Mouse (Mus musculus): ENCODE measurements around the gene Prmt7. TPM values are rescaled to one million over a fixed set of nuclear protein-coding genes. Genes with fewer than 3 reads are reported as not detected.

The Prmt7 gene
- polyA plus RNA-seq, 1 experiment from 2014 or later: 61.7 TPM

- Histone ChIP-seq H3K9ac (ENCODE audit: low read length) (no peak overlapping the region), H3K4me3 (ENCODE audit: low read depth, low read length) (no peak overlapping the region), H3K9me3 (ENCODE audit: control insufficient read depth, low read length) (no peaks in the 10 kb centered on the region), H3K4me1 (ENCODE audit: control insufficient read depth, insufficient read depth, low read length) (no peaks in the 10 kb centered on the region), H3K4me2 (ENCODE audit: low read depth, severe bottlenecking) (no peak overlapping the region), H3K27me3 (ENCODE audit: control insufficient read depth, insufficient read depth, low read length) (no peaks in the 10 kb centered on the region), H3K36me3 (ENCODE audit: control insufficient read depth, insufficient read depth, low read length) (peaks cover 3% of the 10 kb centered on the region), H3K27ac (replicated peaks; ENCODE audit: low read depth, low read length) (no peak overlapping the region)
- 81% methylated on average over 4 of the region's 4 CpGs for WGBS
- ATAC-seq (ENCODE audit: insufficient number of reproducible peaks, low FRiP score, low TSS enrichment, low read depth) (no peak), DNase-seq (ENCODE audit: low spot score) (no peak)
Observed at GRCm38 (mm10) chr8:106263928-106264327, 53.2 kb downstream of the Prmt7 start.

- no peaks in the 10 kb centered on the region for H3K9me3 ChIP-seq (ENCODE audit: control insufficient read depth, low read length)
- H3K36me3 ChIP-seq (ENCODE audit: control insufficient read depth, insufficient read depth, low read length): no peaks in the 10 kb centered on the region; the same call in 1 of the 2 replicates
- no peak for DNase-seq (ENCODE audit: low spot score)
- WGBS: 89% methylated on average over 17 of the region's 17 CpGs
- H3K27ac ChIP-seq (replicated peaks; ENCODE audit: low read depth, low read length): no peak overlapping the region
- H3K4me1 ChIP-seq (ENCODE audit: control insufficient read depth, insufficient read depth, low read length): 0 out of 2 replicates have a peak, but pooled peaks cover 3% of the 10 kb centered on the region
- H3K4me3 ChIP-seq (ENCODE audit: low read depth, low read length): no peak overlapping the region
- no peak overlapping the region for H3K4me2 ChIP-seq (ENCODE audit: low read depth, severe bottlenecking)
- no peak for ATAC-seq (ENCODE audit: insufficient number of reproducible peaks, low FRiP score, low TSS enrichment, low read depth)
- no peaks in the 10 kb centered on the region for H3K27me3 ChIP-seq (ENCODE audit: control insufficient read depth, insufficient read depth, low read length)
- no peak overlapping the region for H3K9ac ChIP-seq (ENCODE audit: low read length)
Observed at GRCm38 (mm10) chr8:106265398-106265797, 54.7 kb downstream of the Prmt7 start.

DNA sequence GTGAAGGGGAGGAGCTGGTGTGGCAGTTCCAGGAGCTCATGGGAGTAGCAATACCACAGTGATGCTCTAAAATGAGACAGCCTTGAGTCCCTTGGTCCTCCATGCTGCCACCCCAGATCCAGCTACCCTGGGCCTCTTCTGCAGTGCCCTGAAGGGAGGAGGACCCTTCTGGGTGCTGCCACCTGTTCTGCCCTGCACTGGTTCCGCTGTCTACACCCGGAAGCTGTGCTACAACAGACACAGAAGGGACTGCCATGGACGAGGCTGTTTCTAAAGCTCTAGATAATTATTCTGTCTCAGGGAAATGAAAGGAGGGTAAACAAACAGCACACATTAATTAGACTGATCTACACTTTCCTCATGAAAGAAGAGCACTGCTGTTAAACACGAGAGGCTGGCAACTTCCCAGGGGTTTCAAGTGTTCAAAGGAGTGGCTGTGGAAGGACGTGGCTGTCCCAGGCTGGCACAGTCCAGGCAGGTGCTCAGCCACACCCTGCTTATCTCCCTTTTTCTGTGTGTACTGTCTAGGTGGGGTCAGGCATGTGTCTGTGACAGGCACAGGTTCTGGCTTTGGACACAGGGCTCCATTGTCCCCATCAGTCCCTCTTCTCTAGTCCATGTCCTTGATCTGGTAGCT lies 58.1 kb downstream of the Prmt7 start:
- H3K4me1 ChIP-seq (ENCODE audit: control insufficient read depth, insufficient read depth, low read length): peaks cover 8% of the 10 kb centered on the region
- H3K4me3 ChIP-seq (ENCODE audit: low read depth, low read length): no peak overlapping the region
- H3K36me3 ChIP-seq (ENCODE audit: control insufficient read depth, insufficient read depth, low read length): no peaks in the 10 kb centered on the region; the same call in 1 of the 2 replicates
- ATAC-seq (ENCODE audit: insufficient number of reproducible peaks, low FRiP score, low TSS enrichment, low read depth) (no peak), DNase-seq (ENCODE audit: low spot score) (no peak)
- no peak overlapping the region for H3K27ac ChIP-seq (replicated peaks; ENCODE audit: low read depth, low read length)
- WGBS: 64% methylated on average over 5 of the region's 5 CpGs
- H3K9me3 ChIP-seq (ENCODE audit: control insufficient read depth, low read length): no peaks in the 10 kb centered on the region
- no peak overlapping the region for H3K9ac ChIP-seq (ENCODE audit: low read length)
- no peaks in the 10 kb centered on the region for H3K27me3 ChIP-seq (ENCODE audit: control insufficient read depth, insufficient read depth, low read length)
- no peak overlapping the region for H3K4me2 ChIP-seq (ENCODE audit: low read depth, severe bottlenecking)

DNA sequence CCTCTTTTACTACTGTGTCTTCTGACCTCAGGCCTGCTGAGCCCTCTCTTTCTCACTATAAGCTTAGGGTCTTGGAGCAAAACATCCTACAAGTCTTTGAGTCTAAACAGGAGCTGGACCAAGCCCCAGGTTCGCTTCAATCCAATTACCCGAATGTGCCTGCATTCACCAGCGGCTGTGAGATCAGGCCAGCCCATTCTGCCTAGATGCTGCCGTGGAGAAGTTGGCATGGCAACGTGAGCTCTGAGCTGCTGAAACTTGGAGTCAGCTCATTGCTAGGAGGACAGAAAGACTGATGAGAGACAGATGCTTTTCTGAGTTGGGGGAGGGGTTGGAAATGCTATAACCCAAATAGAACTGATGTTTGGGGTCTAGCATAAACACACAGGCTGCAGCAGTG lies 60.1 kb downstream of the Prmt7 start:
- H3K36me3 ChIP-seq (ENCODE audit: control insufficient read depth, insufficient read depth, low read length): no peaks in the 10 kb centered on the region
- no peak for ATAC-seq (ENCODE audit: insufficient number of reproducible peaks, low FRiP score, low TSS enrichment, low read depth)
- H3K4me3 ChIP-seq (ENCODE audit: low read depth, low read length): no peak overlapping the region
- peak; percentile 61 for DNase-seq (ENCODE audit: low spot score)
- H3K4me2 ChIP-seq (ENCODE audit: low read depth, severe bottlenecking): no peak overlapping the region
- H3K4me1 ChIP-seq (ENCODE audit: control insufficient read depth, insufficient read depth, low read length): peaks cover 8% of the 10 kb centered on the region
- H3K27me3 ChIP-seq (ENCODE audit: control insufficient read depth, insufficient read depth, low read length): no peaks in the 10 kb centered on the region
- no peak overlapping the region for H3K27ac ChIP-seq (replicated peaks; ENCODE audit: low read depth, low read length)
- WGBS: 7% methylated on average over 5 of the region's 5 CpGs
- no peak overlapping the region for H3K9ac ChIP-seq (ENCODE audit: low read length)
- H3K9me3 ChIP-seq (ENCODE audit: control insufficient read depth, low read length): no peaks in the 10 kb centered on the region

- DNase-seq (ENCODE audit: low spot score) (no peak), ATAC-seq (ENCODE audit: insufficient number of reproducible peaks, low FRiP score, low TSS enrichment, low read depth) (no peak)
- peaks cover 8% of the 10 kb centered on the region for H3K4me1 ChIP-seq (ENCODE audit: control insufficient read depth, insufficient read depth, low read length)
- no peaks in the 10 kb centered on the region for H3K36me3 ChIP-seq (ENCODE audit: control insufficient read depth, insufficient read depth, low read length)
- no peaks in the 10 kb centered on the region for H3K27me3 ChIP-seq (ENCODE audit: control insufficient read depth, insufficient read depth, low read length)
- H3K27ac ChIP-seq (replicated peaks; ENCODE audit: low read depth, low read length): no peak overlapping the region
- H3K4me3 ChIP-seq (ENCODE audit: low read depth, low read length): no peak overlapping the region
- H3K9me3 ChIP-seq (ENCODE audit: control insufficient read depth, low read length): no peaks in the 10 kb centered on the region
- 71% methylated on average over 4 of the region's 4 CpGs for WGBS
- H3K4me2 ChIP-seq (ENCODE audit: low read depth, severe bottlenecking): no peak overlapping the region
- H3K9ac ChIP-seq (ENCODE audit: low read length): no peak overlapping the region
Observed at GRCm38 (mm10) chr8:106271378-106271777, 60.6 kb downstream of the Prmt7 start.

GRCm38 (mm10) chr8:106273468-106273867 lies 62.7 kb downstream of the Prmt7 start:
- WGBS: 87% methylated on average over 3 of the region's 3 CpGs
- no peaks in the 10 kb centered on the region for H3K9me3 ChIP-seq (ENCODE audit: control insufficient read depth, low read length)
- no peak overlapping the region for H3K4me2 ChIP-seq (ENCODE audit: low read depth, severe bottlenecking)
- ATAC-seq (ENCODE audit: insufficient number of reproducible peaks, low FRiP score, low TSS enrichment, low read depth) (no peak), DNase-seq (ENCODE audit: low spot score) (no peak)
- no peaks in the 10 kb centered on the region for H3K36me3 ChIP-seq (ENCODE audit: control insufficient read depth, insufficient read depth, low read length)
- H3K27me3 ChIP-seq (ENCODE audit: control insufficient read depth, insufficient read depth, low read length): no peaks in the 10 kb centered on the region
- peaks cover 8% of the 10 kb centered on the region for H3K4me1 ChIP-seq (ENCODE audit: control insufficient read depth, insufficient read depth, low read length)
- H3K9ac ChIP-seq (ENCODE audit: low read length): no peak overlapping the region
- no peak overlapping the region for H3K4me3 ChIP-seq (ENCODE audit: low read depth, low read length)
- H3K27ac ChIP-seq (replicated peaks; ENCODE audit: low read depth, low read length): no peak overlapping the region

- H3K36me3 ChIP-seq (ENCODE audit: control insufficient read depth, insufficient read depth, low read length): no peaks in the 10 kb centered on the region
- no peak overlapping the region for H3K9ac ChIP-seq (ENCODE audit: low read length)
- no peaks in the 10 kb centered on the region for H3K4me1 ChIP-seq (ENCODE audit: control insufficient read depth, insufficient read depth, low read length)
- WGBS: 88% methylated on average over 5 of the region's 5 CpGs
- H3K4me3 ChIP-seq (ENCODE audit: low read depth, low read length): no peak overlapping the region
- no peaks in the 10 kb centered on the region for H3K27me3 ChIP-seq (ENCODE audit: control insufficient read depth, insufficient read depth, low read length)
- ATAC-seq (ENCODE audit: insufficient number of reproducible peaks, low FRiP score, low TSS enrichment, low read depth): no peak
- H3K4me2 ChIP-seq (ENCODE audit: low read depth, severe bottlenecking): no peak overlapping the region
- no peak for DNase-seq (ENCODE audit: low spot score)
- no peaks in the 10 kb centered on the region for H3K9me3 ChIP-seq (ENCODE audit: control insufficient read depth, low read length)
- no peak overlapping the region for H3K27ac ChIP-seq (replicated peaks; ENCODE audit: low read depth, low read length)
Observed at GRCm38 (mm10) chr8:106276709-106277317, 66.1 kb downstream of the Prmt7 start.

DNA sequence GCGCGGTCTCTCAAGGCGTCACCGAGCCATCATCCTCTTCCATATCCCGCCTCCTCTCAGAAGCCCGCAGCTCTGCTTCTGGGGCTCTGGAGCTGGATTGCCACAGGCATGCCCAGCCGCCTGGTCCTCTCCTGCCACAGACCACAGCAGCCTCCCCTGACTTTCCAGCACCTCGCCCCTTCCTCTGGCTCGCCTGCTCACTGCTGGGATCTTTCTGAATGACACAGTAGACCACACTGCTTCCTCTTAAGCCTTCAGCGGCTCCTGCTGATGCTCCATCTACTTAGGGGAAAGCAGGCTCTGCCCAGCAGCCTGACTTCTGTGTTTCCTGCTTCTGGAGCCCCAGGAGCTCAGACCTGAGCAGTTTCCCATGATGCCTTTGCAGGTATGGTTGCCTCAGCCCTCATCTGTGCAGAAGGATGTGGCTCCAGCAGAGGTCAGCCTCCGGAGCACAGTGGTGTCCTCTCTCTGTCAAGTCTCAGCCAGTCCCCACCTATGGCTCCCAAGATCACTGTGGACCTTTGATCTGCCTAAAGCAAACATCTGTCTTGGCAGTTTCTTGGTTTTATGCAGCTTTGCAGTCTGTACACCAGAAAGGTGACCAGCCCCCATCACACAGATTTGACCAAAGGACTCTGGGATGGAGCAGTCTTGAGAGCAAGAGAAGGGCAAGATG lies 67.8 kb downstream of the Prmt7 start:
- ATAC-seq (ENCODE audit: insufficient number of reproducible peaks, low FRiP score, low TSS enrichment, low read depth): no peak
- no peaks in the 10 kb centered on the region for H3K9me3 ChIP-seq (ENCODE audit: control insufficient read depth, low read length)
- H3K4me1 ChIP-seq (ENCODE audit: control insufficient read depth, insufficient read depth, low read length): no peaks in the 10 kb centered on the region
- no peak overlapping the region for H3K27ac ChIP-seq (replicated peaks; ENCODE audit: low read depth, low read length)
- no peak overlapping the region for H3K9ac ChIP-seq (ENCODE audit: low read length)
- DNase-seq (ENCODE audit: low spot score): no peak
- no peaks in the 10 kb centered on the region for H3K27me3 ChIP-seq (ENCODE audit: control insufficient read depth, insufficient read depth, low read length)
- H3K4me3 ChIP-seq (ENCODE audit: low read depth, low read length): no peak overlapping the region
- H3K4me2 ChIP-seq (ENCODE audit: low read depth, severe bottlenecking): no peak overlapping the region
- no peaks in the 10 kb centered on the region for H3K36me3 ChIP-seq (ENCODE audit: control insufficient read depth, insufficient read depth, low read length)
- WGBS: 79% methylated on average over 11 of the region's 11 CpGs
